Mouse (Mus musculus) kidney, adult 2 months (tissue): ENCODE data around the gene Alpk3.

Experiments
- CTCF ChIP-seq: fragments of 200-500 bp; conservative IDR thresholded peaks from 2 replicates; pipeline ENCODE4 v1.5.1; 2011; ENCODE audit warnings: low read depth, mild to moderate bottlenecking, control low read depth, low read length, moderate library complexity, mixed read lengths; ENCODE audit not compliant: insufficient read depth, insufficient read length
- POLR2A ChIP-seq: fragments of 200-500 bp; IDR thresholded peaks from one replicate; pipeline ENCODE4 v1.6.1; 2011; ENCODE audit warnings: low read depth, low read length, control low read depth

GRCm38 (mm10) chr7:81022731-81023130 lies 34.7 kb upstream of the Alpk3 start:
- TF ChIP-seq CTCF (no peak), POLR2A (no peak)
